Mouse (Mus musculus) inflammation-experienced regulatory T-cells (primary cell): ENCODE results near the gene Fzd1. TPM values are rescaled to one million over a fixed set of nuclear protein-coding genes. Genes with fewer than 3 reads are reported as not detected.

Source experiments
- polyA plus RNA-seq, 2 experiments: library from polyadenylated mRNA; unstranded; fragments of 100-300 nt; shearing (Covaris generic); gene quantifications; one replicate each; pipeline ENCODE4 v1.2.1; 2017

Gene Fzd1
- under 1 TPM; 0.07 to 0.50 TPM for polyA plus RNA-seq

GRCm38 (mm10) chr5:4757902-4758301 lies at the start of gene Fzd1:
Gene Fzd1 (minus strand): TSS chr5:4758035.

